Mouse (Mus musculus) mouse trophoblast stem cell (cell line): ENCODE results near the gene Hspa12b.
"Not testable (repeated sequence)": the region's sequence is repeated elsewhere in the genome, so short reads cannot be mapped to it uniquely, and the experiment has no call there.

ENCODE experiments used
- in situ Hi-C, 2 experiments: fragments of 300-500 bp; cut with MseI, MboI; formaldehyde crosslinking; loops; 2 replicates in 1 of 2; 3 replicates in 1 of 2; pipeline ENCODE4 v1.15.1; 2025

Gene Hspa12b

GRCm38 (mm10) chr2:131127161-131127730, at the start of gene Hspa12b:
Gene Hspa12b, plus strand, starts transcription at chr2:131127280.
- in situ Hi-C loops = no loop called here

- in situ Hi-C loops = no loop called here
Measured at GRCm38 (mm10) chr2:131080507-131080906, 46.6 kb upstream of the Hspa12b start.

- in situ Hi-C loops = no loop called here
Measured at GRCm38 (mm10) chr2:131084206-131084605, 42.9 kb upstream of the Hspa12b start.

GRCm38 (mm10) chr2:131086667-131087390, 40.3 kb upstream of the Hspa12b start, which contains the start of gene Siglec1:
Gene Siglec1, minus strand, starts transcription at chr2:131086765.
- in situ Hi-C loops = no loop called here

GRCm38 (mm10) chr2:131088581-131088980, 38.5 kb upstream of the Hspa12b start:
- in situ Hi-C loops = no loop called here

GRCm38 (mm10) chr2:131089634-131090033, 37.4 kb upstream of the Hspa12b start:
- in situ Hi-C loops = loop anchor here (10.0 kb wide), 2 partner anchors 55 to 165 kb away; no protein-coding TSS in a partner anchor

GRCm38 (mm10) chr2:131090852-131091251, 36.2 kb upstream of the Hspa12b start:
- in situ Hi-C loops = loop anchor here (10.0 kb wide), 2 partner anchors 54 to 164 kb away; no protein-coding TSS in a partner anchor

- in situ Hi-C loops = loop anchor here (10.0 kb wide), 2 partner anchors 51 to 161 kb away; no protein-coding TSS in a partner anchor
Measured at GRCm38 (mm10) chr2:131093577-131093976, 33.5 kb upstream of the Hspa12b start.

- in situ Hi-C loops = loop anchor here (10.0 kb wide), 2 partner anchors 50 to 160 kb away; no protein-coding TSS in a partner anchor
Measured at GRCm38 (mm10) chr2:131094823-131095222, 32.3 kb upstream of the Hspa12b start.

GRCm38 (mm10) chr2:131096101-131096795, 30.8 kb upstream of the Hspa12b start:
- in situ Hi-C loops = loop anchor here (10.0 kb wide), 2 partner anchors 49 to 159 kb away; no protein-coding TSS in a partner anchor

GRCm38 (mm10) chr2:131097087-131097486, 30.0 kb upstream of the Hspa12b start:
- in situ Hi-C loops = loop anchor here (10.0 kb wide), 2 partner anchors 48 to 158 kb away; no protein-coding TSS in a partner anchor

- in situ Hi-C loops = no loop called here
Measured at GRCm38 (mm10) chr2:131101530-131101929, 25.6 kb upstream of the Hspa12b start.

GRCm38 (mm10) chr2:131104021-131104420, 23.1 kb upstream of the Hspa12b start:
- in situ Hi-C loops = no loop called here

- in situ Hi-C loops = not testable (repeated sequence)
Measured at GRCm38 (mm10) chr2:131105061-131105460, 22.0 kb upstream of the Hspa12b start.

- in situ Hi-C loops = no loop called here
Measured at GRCm38 (mm10) chr2:131105989-131106388, 21.1 kb upstream of the Hspa12b start.

- in situ Hi-C loops = no loop called here
Measured at GRCm38 (mm10) chr2:131118968-131119574, 8.0 kb upstream of the Hspa12b start.

- in situ Hi-C loops = no loop called here
Measured at GRCm38 (mm10) chr2:131124166-131124565, 2.9 kb upstream of the Hspa12b start.

GRCm38 (mm10) chr2:131125157-131125963, 1.7 kb upstream of the Hspa12b start:
- in situ Hi-C loops = no loop called here

GRCm38 (mm10) chr2:131125964-131126815, 890 bp upstream of the Hspa12b start:
- in situ Hi-C loops = no loop called here

GRCm38 (mm10) chr2:131128211-131128610, 1.1 kb downstream of the Hspa12b start:
- in situ Hi-C loops = no loop called here
